Mouse (Mus musculus): ENCODE results near the gene Golm1.
"Not testable (repeated sequence)": the region's sequence is repeated elsewhere in the genome, so short reads cannot be mapped to it uniquely, and the experiment has no call there.

The Golm1 gene

DNA sequence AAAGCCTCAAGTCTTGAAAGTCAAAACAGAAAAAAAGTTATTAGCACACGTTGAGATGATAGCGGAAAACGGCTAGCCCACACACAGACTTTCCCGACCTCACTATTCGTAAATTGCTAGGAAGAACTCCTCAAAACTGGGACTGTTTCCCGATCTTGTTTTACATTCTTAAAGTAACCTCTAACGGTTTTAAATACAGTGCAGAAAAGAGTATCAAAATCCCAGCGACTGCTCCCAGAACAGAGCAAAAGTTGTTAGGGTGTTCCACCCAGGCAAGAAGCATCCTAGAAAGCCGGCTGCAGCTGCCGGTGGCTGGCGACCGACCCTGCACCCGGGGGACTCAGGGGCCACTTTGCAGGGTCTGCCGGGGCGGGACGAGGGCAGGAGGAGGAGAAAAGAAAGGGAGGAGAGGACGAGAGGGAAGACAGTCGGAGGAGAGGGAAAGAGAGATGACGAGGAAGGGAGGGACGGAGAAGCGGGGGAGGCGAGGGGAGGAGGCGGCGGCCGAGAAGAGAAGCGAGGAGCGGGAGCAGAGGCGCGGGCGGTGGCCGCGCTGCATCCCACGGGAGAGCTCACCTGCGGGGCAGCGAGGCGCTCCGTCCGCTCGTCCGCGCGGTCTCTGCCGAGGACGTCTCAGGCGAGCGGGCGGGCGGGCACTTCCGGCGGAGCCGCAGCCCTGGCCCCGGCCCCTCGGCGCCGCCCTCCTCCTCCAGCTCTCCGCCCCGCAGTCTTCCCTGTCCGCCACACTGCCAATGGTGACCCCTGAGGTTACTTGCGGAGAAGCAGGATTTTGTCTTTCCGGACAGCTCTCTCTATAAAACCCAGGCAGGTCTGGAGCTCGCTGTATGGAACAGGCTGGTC lies at the start of gene Golm1:
Golm1 (minus strand) TSS at position 661 of the 861 bp plus-strand sequence.
- in situ Hi-C loops (cut with MboI, MseI), result no loop called here

DNA sequence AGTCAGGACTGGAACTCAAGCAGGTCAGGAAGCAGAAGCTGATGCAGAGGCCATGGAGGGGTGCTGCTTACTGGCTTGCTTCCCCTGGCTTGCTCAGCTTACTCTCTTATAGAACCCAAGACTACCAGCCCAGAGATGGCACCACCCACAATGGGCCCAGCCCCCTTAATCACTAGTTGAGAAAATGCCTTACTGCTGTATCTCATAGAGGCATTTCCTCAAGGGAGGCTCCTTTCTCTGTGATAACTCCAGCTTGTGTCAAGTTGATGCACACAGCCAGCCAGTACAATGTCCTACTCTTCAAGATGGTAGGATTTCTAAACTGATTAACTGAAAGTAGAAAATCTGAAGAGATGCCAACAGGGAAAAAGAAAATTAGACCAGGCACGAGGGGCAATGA lies 46.5 kb upstream of the Golm1 start:
- in situ Hi-C loops (cut with MboI, MseI), result not testable (repeated sequence)

GRCm38 (mm10) chr13:59719475-59719874 lies 43.9 kb upstream of the Golm1 start:
- in situ Hi-C loops (cut with MboI, MseI), result no loop called here

- in situ Hi-C loops (cut with MboI, MseI), result not testable (repeated sequence)
These were observed 43.3 kb upstream of the Golm1 start for GRCm38 (mm10) chr13:59718857-59719440.

- in situ Hi-C loops (cut with MboI, MseI), result no loop called here
These were observed 38.1 kb upstream of the Golm1 start for GRCm38 (mm10) chr13:59713710-59714109.

DNA sequence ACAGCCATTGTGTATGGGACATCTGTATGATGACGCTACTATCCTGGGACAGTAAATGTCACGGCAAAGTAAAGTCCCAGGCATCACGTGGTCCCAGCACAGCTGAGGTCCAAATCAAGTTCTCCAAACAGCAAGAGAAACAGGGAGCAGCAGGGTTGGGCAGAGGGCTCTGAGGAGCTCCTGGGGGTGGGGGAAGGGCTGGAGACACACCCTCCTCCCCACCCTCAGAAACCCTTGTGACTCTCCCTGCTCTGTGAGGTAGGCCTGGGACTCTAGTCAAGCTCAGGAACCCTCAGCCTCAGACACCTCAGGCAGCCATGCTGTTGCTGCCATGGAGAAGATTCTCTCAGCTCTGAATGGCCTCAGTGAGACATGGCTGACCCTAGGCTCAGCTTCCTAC lies 36.4 kb upstream of the Golm1 start, which contains the start of gene Spata31d1b:
Spata31d1b (plus strand) TSS at position 301 of the 400 bp plus-strand sequence.
- in situ Hi-C loops (cut with MboI, MseI), result not testable (repeated sequence)

GRCm38 (mm10) chr13:59710230-59710629 lies 34.6 kb upstream of the Golm1 start, which contains the start of gene Spata31d1a:
Spata31d1a (minus strand) TSS chr13:59710330.
- in situ Hi-C loops (cut with MboI, MseI), result no loop called here

DNA sequence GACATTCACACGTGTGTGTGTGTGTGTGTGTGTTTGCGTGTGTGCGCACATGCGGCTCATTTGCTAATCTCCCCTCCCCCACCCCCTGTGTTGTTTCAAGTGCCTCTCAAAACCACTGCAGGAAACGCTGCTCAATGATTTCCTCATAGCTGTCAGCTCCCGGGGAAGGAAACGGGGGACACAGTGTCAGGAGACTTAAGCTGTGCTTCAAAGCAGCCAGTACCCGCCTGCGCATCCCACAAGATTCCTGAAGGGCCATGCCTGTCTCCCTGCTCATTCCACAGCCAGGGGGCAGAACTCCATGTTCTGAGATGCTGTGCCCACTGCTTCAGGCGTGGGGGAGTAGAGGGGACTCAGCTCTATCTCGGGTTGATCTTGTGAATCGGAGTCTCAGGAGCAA lies 29.0 kb upstream of the Golm1 start:
- in situ Hi-C loops (cut with MboI, MseI), result no loop called here

DNA sequence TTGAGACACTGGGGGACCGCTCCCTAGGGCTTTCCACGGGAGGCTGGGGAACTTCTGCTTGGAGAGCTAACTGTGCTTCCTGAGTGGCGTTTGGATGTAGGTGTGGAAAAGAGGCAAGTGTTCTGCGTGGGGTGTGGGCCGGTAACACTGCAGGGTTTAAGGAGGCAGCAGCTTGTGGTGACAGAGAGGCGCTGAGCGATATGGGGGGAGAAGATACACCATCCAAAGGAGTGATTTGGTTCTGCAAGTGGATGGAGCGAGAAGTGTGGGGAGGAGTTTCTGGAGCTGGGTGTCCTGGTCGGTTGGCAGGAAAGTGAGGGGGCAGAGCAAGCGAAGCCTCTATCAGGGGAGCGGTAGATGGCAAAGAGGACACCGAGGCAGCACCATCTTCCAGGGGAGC lies 27.9 kb upstream of the Golm1 start:
- in situ Hi-C loops (cut with MboI, MseI), result no loop called here

DNA sequence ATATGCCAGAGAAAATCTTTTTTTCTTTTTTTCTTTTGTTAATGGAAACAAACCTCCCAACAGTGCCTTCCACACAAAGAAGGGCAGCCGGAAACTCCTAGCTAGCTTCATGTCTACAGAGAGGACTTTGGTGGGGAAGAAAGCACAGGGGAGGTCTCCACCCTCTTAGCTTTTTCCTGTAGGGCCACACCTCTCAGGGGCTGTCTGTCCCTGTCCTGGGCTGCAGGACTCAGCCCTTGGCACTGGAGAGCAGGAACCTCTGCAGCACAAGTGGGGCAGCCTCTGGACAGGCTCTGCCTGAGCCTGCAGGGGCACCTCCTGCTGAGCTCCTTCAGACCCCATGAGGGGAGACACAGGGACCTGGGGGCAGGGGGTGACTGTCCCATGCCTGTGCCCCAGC lies 24.5 kb upstream of the Golm1 start:
- in situ Hi-C loops (cut with MboI, MseI), result not testable (repeated sequence)

DNA sequence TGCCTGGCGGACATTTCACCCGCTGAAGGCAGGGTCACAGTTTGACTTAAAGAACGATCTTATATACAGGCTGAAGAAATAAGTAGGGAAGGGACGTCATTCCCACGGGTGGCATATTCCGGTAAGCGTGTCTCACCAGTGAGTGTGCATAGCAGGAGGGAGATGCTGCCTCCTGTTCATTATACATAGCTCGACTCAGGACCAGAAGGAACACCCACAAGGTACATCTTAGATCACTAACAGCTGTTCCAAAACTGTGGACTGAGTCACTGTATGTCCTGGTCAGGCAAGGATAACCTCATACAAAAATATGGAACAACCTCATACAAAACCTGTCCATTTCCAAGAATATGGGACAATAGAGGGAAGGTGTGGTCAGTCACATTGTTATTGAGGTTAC lies 23.5 kb upstream of the Golm1 start:
- in situ Hi-C loops (cut with MboI, MseI), result no loop called here

GRCm38 (mm10) chr13:59695781-59696180 lies 20.2 kb upstream of the Golm1 start:
- in situ Hi-C loops (cut with MboI, MseI), result no loop called here

DNA sequence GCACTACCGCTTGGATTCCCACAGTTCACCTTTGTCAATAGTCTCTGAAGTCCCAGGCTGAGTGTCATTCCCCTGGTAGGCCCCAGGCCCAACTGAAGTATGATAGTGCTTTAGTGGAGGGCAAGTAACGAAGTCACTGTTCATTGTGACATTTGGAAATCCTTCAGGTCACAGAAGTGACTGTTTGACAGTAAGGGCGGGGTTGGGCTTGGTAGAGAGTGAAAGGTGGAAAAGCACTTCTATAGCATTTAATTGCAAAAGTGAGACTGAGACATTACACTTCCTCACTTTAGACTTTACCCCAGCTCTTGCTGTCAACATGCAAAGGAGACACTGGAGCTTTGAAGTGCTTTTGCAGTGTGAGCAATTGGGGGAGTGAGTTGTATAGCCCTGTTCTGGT lies 18.4 kb upstream of the Golm1 start, which contains the start of gene 4921517D22Rik:
4921517D22Rik (minus strand) TSS at position 101 of the 400 bp plus-strand sequence.
- in situ Hi-C loops (cut with MboI, MseI), result no loop called here

DNA sequence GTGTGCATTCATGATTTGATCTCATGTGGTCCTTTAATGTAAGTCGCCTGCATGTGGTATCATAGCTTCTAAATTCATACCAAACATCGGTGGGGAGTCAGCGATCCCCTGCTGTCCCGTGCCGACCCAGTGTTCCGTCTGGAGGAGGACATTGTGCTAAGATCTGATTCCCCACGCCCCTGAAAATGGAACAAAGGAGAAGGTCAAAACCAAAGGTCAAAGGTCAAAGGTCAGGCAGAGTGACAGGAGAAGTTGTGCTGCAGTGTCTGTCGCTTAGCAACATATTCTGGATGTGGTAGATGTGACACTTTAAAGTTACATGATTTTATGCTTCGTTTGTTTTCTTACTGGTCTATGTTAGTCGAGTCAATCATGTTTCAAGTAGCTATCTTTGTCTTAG lies 15.9 kb upstream of the Golm1 start:
- in situ Hi-C loops (cut with MboI, MseI), result no loop called here

- in situ Hi-C loops (cut with MboI, MseI), result no loop called here
These were observed 15.0 kb upstream of the Golm1 start for GRCm38 (mm10) chr13:59690576-59690975.

- in situ Hi-C loops (cut with MboI, MseI), result no loop called here
These were observed 14.2 kb upstream of the Golm1 start for GRCm38 (mm10) chr13:59689843-59690242.

- in situ Hi-C loops (cut with MboI, MseI), result no loop called here
These were observed 13.7 kb upstream of the Golm1 start for GRCm38 (mm10) chr13:59689313-59689712.

GRCm38 (mm10) chr13:59688338-59688770 lies 12.7 kb upstream of the Golm1 start:
- in situ Hi-C loops (cut with MboI, MseI), result no loop called here

DNA sequence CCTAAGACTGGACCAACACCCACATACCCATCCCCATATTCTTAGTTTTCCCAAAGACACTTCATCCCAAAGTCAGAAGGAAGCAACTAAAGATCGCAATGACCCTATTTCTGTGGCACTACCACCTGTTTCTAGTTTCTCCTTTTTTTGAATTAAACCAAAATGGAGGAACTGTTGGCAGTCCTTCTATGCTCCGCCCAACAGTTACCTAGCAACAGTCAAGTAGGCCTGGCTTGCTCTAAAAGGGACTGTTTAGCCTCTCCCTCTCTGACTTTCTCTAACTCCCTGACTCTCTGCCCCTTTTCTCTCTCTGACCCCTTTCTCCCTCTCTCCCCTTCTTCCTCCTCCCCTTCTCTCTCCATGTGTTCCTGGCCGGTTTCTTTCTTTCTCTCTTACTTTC lies 9.6 kb upstream of the Golm1 start:
- in situ Hi-C loops (cut with MboI, MseI), result no loop called here

- in situ Hi-C loops (cut with MboI, MseI), result no loop called here
These were observed 7.0 kb upstream of the Golm1 start for GRCm38 (mm10) chr13:59682629-59683028.

GRCm38 (mm10) chr13:59679908-59680307 lies 4.3 kb upstream of the Golm1 start:
- in situ Hi-C loops (cut with MboI, MseI), result no loop called here

DNA sequence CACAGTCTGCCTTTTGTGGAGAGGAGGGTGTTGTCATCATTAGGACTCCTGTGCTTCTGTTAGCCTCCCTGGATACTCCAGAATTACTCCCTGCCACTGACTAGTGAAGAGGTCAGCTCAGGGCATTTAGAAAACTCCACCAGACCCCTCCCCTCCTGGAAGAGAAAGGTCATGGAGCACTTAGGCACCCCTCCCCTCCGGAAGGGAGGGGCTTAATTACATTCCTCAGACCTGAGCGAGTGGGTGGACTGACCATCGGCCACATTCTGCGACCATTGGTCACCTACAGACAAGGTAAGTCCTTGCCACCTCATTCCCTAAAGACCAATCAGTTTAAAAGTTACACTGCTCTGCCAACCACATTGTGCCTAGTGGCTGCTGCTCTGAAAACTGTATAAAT lies 3.7 kb upstream of the Golm1 start:
- in situ Hi-C loops (cut with MboI, MseI), result no loop called here
